Mouse (Mus musculus) embryonic fibroblast, embryonic 13.5 days (primary cell): ENCODE results near the gene Polr3h.

Source experiments
- CTCF ChIP-seq: IDR thresholded peaks from 2 replicates; pipeline ENCODE4 v1.5.1; 2011; ENCODE audit warnings: mild to moderate bottlenecking, control low read depth, low read length, moderate library complexity, borderline replicate concordance; ENCODE audit not compliant: insufficient read depth
- POLR2A ChIP-seq: IDR thresholded peaks from 2 replicates; pipeline ENCODE4 v1.6.1; 2011; ENCODE audit warnings: low read depth, mild to moderate bottlenecking, control low read depth, low read length, moderate library complexity

GRCm38 (mm10) chr15:81919062-81919461 lies 7.0 kb downstream of the Polr3h start:
- TF ChIP-seq CTCF (no peak), POLR2A (no peak)
